Mouse (Mus musculus) spleen, postnatal 36 days (tissue): ENCODE results near the gene Med25.

ENCODE experiments used
- DNase-seq, 2 experiments: peaks; one replicate each; pipeline ENCODE4 v3.0.0; 2022; ENCODE audit warnings: low spot score in 2 of 2, mixed read lengths in 1 of 2

The Med25 gene

GRCm38 (mm10) chr7:44848561-44849415, 43.7 kb downstream of the Med25 start, which contains the start of the genes Akt1s1 and Tbc1d17:
Gene Akt1s1, plus strand, starts transcription at chr7:44848991.
Gene Tbc1d17, minus strand, starts transcription at chr7:44849079.
- DNase-seq = peak; percentile 99 to 100

GRCm38 (mm10) chr7:44847772-44848171, 44.7 kb downstream of the Med25 start:
- DNase-seq = no peak

GRCm38 (mm10) chr7:44846804-44847203, 45.7 kb downstream of the Med25 start:
- DNase-seq = no peak

- no peak for DNase-seq
Observed at GRCm38 (mm10) chr7:44845006-44845405, 47.5 kb downstream of the Med25 start.

- no peak for DNase-seq
Observed at GRCm38 (mm10) chr7:44841825-44842463, 50.6 kb downstream of the Med25 start.

GRCm38 (mm10) chr7:44840426-44840825, 52.1 kb downstream of the Med25 start:
- DNase-seq = peak; percentile 52 to 62

- DNase-seq = peak; percentile 86 to 88
Observed at GRCm38 (mm10) chr7:44839491-44840191, 52.9 kb downstream of the Med25 start.

GRCm38 (mm10) chr7:44839171-44839490, 53.4 kb downstream of the Med25 start:
- DNase-seq = no peak

- no peak for DNase-seq
Observed at GRCm38 (mm10) chr7:44838073-44838472, 54.4 kb downstream of the Med25 start.

- no peak for DNase-seq
Observed at GRCm38 (mm10) chr7:44836423-44837053, 56.0 kb downstream of the Med25 start.

- DNase-seq = peak; percentile 91 to 93
Observed at GRCm38 (mm10) chr7:44836016-44836404, 56.5 kb downstream of the Med25 start.

- peak; percentile 73 to 74 for DNase-seq
Observed at GRCm38 (mm10) chr7:44835373-44836015, 57.0 kb downstream of the Med25 start.

- no peak for DNase-seq
Observed at GRCm38 (mm10) chr7:44832763-44833162, 59.7 kb downstream of the Med25 start.

- no peak for DNase-seq
Observed at GRCm38 (mm10) chr7:44828706-44829105, 63.8 kb downstream of the Med25 start.

GRCm38 (mm10) chr7:44826771-44827170, 65.7 kb downstream of the Med25 start:
- no peak for DNase-seq
